Comparison of ENCODE assay signal across 10 mouse cellular contexts in genomic region chr17:79287302-79287701, GRCm38 (mm10).
A peak's percentile ranks its signal among the peaks of the same experiment; 100 is the strongest.
DNase-seq lines count a peak whose midpoint lies in the region; ATAC-seq and TF ChIP-seq lines count a peak whose summit lies in the region.
"Had no signal": no experiment of that assay in that cellular context is flagged by ENCODE, and none has a peak within 500 bp of the region (broad histone marks: within the 10 kb centered on the region; RNA-seq: fewer than 3 reads in every experiment).

No protein-coding gene starts in this region.

- no peaks in the 10 kb centered on the region for H3K27me3 ChIP-seq in kidney, postnatal 0 days (ENCODE audit: insufficient read depth, low read length)
- no peaks in the 10 kb centered on the region for H3K27me3 ChIP-seq in embryonic facial prominence, embryonic 13.5 days
- H3K27me3 ChIP-seq in hindbrain, embryonic 12.5 days, result no peaks in the 10 kb centered on the region

- 0 out of 2 replicates have a peak overlapping the region, but pooled peaks have one; percentile 48 for H3K27ac ChIP-seq in kidney, postnatal 0 days
- peak overlapping the region; percentile 55; the same call in 1 of the 2 replicates for H3K27ac ChIP-seq in embryonic facial prominence, embryonic 13.5 days
- H3K27ac ChIP-seq in hindbrain, embryonic 12.5 days, result no peak overlapping the region

- no peaks in the 10 kb centered on the region for H3K9me3 ChIP-seq in kidney, postnatal 0 days (replicated peaks; ENCODE audit: low read length)
- no peaks in the 10 kb centered on the region for H3K9me3 ChIP-seq in embryonic facial prominence, embryonic 13.5 days
- H3K9me3 ChIP-seq in hindbrain, embryonic 12.5 days (replicated peaks), result no peaks in the 10 kb centered on the region

- no peak overlapping the region for H3K4me3 ChIP-seq in kidney, postnatal 0 days (replicated peaks; ENCODE audit: low read depth, low read length)
- H3K4me3 ChIP-seq in embryonic facial prominence, embryonic 13.5 days, result no peak overlapping the region
- H3K4me3 ChIP-seq in hindbrain, embryonic 12.5 days, result no peak overlapping the region

- 42% methylated on average over 13 of the region's 13 CpGs for WGBS in kidney, postnatal 0 days
- WGBS in embryonic facial prominence, embryonic 13.5 days, result 52% methylated on average over 13 of the region's 13 CpGs
- 87% methylated on average over 13 of the region's 13 CpGs for WGBS in hindbrain, embryonic 12.5 days

- DNase-seq in kidney, postnatal 0 days (ENCODE audit: low spot score), result peak; percentile 67
- no peak for DNase-seq in kidney, postnatal 25 days
- DNase-seq in brain, adult 2 months (ENCODE audit: low read depth, low spot score), result peak; percentile 45
- DNase-seq in lung, postnatal 10 days, result peak; percentile 22
- DNase-seq: right cerebral cortex, adult 18-20 months; thymus, adult 2 months had no signal

- no peak for TF ChIP-seq CTCF in kidney, postnatal 0 days (IDR thresholded peaks at IDR 0.05; ENCODE audit: low read depth)

- ATAC-seq in kidney, postnatal 0 days (replicated peaks; ENCODE audit: low FRiP score, low read depth), result no peak
- no peak for ATAC-seq in embryonic facial prominence, embryonic 13.5 days (ENCODE audit: insufficient number of reproducible peaks, insufficient read depth, low FRiP score, low TSS enrichment, low read depth)
- ATAC-seq in hindbrain, embryonic 12.5 days (ENCODE audit: low FRiP score), result no peak
- no peak for ATAC-seq in activated CD4-positive, CD25-positive, alpha-beta regulatory T cell, adult 4 months
- ATAC-seq: hindbrain, embryonic 16.5 days had no signal

- peak overlapping the region; percentile 10; the same call in 1 of the 2 replicates for H3K4me2 ChIP-seq in kidney, postnatal 0 days (ENCODE audit: low read length)
- peak overlapping the region; percentile 22; the same call in 1 of the 2 replicates for H3K4me2 ChIP-seq in embryonic facial prominence, embryonic 13.5 days
- H3K4me2 ChIP-seq in hindbrain, embryonic 12.5 days (replicated peaks), result no peak overlapping the region

- H3K4me1 ChIP-seq in kidney, postnatal 0 days (replicated peaks; ENCODE audit: insufficient read depth, low read length), result no peaks in the 10 kb centered on the region
- peaks cover 16% of the 10 kb centered on the region for H3K4me1 ChIP-seq in embryonic facial prominence, embryonic 13.5 days
- H3K4me1 ChIP-seq in hindbrain, embryonic 12.5 days, result peaks cover 4% of the 10 kb centered on the region

- no peaks in the 10 kb centered on the region for H3K36me3 ChIP-seq in kidney, postnatal 0 days (ENCODE audit: insufficient read depth, low read length)
- no peaks in the 10 kb centered on the region for H3K36me3 ChIP-seq in embryonic facial prominence, embryonic 13.5 days
- no peaks in the 10 kb centered on the region for H3K36me3 ChIP-seq in hindbrain, embryonic 12.5 days

- no peak overlapping the region for H3K9ac ChIP-seq in kidney, postnatal 0 days (ENCODE audit: low read depth, low read length)
- H3K9ac ChIP-seq in embryonic facial prominence, embryonic 13.5 days, result no peak overlapping the region
- H3K9ac ChIP-seq in hindbrain, embryonic 12.5 days, result no peak overlapping the region

Comparison
In these comparisons a context has a peak if more than half of its experiments do, and no peak if none do; other contexts are left out.
1. DNase-seq: peak in kidney, postnatal 0 days (single experiment), brain, adult 2 months (single experiment) and lung, postnatal 10 days (single experiment); none in kidney, postnatal 25 days (0 of 2).